Mouse (Mus musculus) CD4-positive helper T cell, adult 2 months (primary cell): Measurements from ENCODE around the gene Afg3l1.
A peak's percentile ranks its signal among the peaks of the same experiment; 100 is the strongest.
"Not testable (repeated sequence)": the region's sequence is repeated elsewhere in the genome, so short reads cannot be mapped to it uniquely, and the experiment has no call there.

Experiments used
- DNase-seq: peaks from one replicate; pipeline ENCODE4 v3.0.0-alpha.2; 2012; ENCODE audit warnings: low read depth, missing footprints, low spot score

The Afg3l1 gene

DNA sequence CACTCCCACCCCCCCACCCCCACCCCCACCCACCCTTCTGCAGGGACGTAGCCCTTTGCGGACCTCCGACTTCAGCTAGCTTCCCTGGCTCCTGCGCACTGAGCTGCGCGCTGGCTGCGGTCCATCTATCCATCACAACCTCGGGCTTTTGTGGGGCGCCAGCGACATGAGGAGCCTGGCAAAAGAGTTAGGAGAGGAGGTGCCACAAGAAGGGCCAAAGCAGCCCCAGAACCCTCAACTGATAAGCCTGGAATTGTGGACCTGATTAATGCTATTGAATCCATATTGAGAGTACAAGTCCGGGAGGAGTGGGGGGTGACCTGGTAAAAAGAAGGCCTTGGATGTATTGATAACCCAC, 37.8 kb downstream of the Afg3l1 start:
- no peak for DNase-seq

DNA sequence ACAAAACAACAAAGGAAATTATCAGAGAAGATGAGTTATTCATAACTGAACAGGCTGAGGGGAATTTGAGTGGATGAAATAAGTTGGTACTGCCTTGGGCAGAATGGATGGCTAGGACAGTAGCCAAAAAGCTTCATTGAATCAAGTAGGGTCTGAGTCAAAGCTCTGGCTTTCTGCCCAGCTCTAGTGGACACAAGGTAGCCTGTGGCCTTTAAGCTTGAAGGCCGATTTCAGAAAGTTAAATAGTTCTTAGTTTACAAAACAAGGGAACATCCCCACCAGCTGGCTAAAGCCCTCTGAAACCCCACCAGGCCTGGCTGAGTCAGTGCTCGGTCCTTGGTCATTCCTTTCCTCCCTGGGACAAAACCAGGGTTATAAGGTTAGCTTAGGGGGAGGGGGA, 38.9 kb downstream of the Afg3l1 start:
- DNase-seq: no peak

DNA sequence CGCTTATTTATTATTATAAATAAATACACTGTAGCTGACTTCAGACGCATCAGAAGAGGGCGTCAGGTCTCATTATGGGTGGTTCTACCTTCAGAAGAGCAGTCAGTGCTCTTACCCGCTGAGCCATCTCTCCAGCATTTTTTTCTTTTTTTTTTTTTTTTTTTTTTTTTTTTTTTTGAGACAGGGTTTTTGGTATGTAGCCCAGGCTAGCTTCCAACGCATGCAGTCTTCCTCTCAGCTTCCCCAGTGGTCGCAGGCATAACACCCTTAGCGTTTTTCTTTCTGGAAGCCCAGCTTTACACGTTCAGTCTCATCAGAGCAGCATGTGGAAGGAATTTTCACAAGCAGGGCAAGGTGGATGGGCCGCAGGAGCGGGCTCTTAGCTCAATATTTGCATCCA, 40.5 kb downstream of the Afg3l1 start:
- no peak for DNase-seq

DNA sequence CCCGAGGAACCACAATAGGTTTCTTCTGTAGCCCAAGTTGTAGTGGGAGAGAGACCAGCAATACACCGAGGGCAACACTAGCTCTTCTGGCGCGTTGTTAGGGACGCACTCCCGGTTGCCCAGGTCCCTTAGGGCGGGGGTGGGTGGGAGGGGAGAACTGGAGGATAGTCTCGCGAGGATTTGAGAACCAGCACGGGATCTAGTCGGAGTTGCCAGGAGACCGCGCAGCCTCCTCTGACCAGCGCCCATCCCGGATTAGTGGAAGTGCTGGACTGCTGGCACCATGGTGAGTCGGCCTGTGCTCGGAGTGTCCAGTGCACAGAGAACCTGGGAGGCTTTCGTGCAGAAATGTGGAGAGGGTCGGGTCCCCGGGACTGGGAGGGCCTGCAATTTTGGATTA, 41.0 kb downstream of the Afg3l1 start, which contains the start of gene Gas8:
Gas8 (plus strand) TSS at position 168 of the 400 bp plus-strand sequence.
- DNase-seq: peak; percentile 88

DNA sequence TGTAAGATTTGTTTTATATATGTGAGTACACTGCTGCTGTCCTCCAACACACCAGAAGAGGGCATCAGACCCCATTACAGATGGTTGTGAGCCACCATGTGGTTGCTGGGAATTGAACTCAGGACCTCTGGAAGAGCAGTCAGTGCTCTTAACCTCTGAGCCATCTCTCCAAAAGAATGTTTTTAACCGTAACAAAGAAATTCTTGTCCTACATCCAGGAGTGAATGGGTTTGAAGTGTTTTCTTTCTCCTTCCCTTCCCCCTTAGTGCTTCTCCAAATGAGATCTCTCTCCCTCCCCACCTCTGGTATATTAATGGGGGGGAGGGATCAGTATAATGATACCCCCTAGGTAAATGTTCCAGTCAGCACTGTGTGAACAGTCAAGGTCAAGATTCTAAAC, 42.3 kb downstream of the Afg3l1 start:
- DNase-seq: not testable (repeated sequence)

DNA sequence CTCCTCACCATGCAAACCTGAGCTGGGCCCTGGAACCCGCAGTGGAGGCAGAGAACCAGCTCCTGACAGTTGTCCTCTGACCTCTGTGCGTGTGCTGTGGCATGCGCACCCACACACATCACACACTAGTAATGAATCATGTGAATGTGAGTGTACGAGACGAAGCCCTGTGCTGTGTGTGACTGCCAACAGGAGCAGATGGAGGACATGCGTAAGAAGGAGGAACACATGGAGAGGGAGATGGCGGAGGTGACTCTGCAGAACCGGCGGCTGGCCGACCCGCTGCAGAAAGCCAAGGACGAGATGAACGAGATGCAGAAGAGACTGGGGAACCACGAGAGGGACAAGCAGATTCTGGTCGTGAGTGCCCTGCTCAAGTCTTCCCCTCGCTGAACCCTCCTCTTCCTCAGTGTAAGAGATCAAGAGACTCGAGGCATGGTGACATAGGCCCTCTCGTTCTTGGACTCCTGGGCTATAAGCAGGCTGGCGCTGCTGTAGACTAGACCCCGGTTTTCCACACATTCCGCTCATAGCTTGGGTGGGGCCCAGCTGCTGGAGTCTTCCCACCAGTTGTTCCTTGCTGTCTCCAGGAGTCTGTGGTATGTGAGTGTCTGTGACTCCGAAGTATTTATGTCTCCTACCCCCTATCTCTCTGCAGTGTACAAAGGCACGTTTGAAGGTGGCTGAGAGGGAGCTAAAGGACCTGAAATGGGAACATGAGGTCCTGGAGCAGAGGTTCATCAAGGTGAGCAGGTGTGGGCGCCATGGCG, 50.2 kb downstream of the Afg3l1 start:
- no peak for DNase-seq

DNA sequence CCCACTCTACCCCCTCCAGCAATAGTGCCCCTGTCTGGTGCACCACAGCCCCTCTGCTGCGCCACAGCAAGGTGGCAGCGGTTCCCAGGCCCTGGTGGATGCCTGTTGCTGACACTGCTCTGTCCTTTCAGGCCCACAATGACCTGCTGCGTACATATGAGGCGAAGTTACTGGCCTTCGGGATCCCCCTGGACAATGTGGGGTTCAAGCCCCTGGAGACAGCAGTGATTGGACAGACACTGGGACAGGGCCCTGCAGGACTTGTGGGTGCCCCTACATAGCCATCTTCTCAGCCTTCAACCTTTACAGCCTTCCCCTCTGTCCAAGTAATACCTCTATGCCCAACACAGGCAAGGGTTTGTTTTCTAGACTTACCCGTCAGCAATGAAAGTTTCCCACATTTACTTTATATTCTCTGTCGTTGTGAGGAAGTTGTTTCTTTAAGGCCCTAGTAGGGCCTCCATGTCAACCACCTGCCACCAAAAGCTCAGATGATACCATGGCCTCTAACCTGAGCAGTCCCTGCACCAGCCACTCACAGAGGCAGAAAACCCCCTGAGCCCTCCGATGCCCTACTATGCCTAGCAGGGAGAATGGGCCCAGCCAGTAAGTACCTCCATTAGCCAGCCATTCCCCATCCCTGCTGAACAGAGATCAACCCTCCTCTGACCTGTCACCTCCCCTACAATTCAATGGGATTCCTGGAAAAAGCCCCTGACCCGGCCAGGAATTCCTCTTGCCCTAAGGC, 58.7 kb downstream of the Afg3l1 start:
- no peak for DNase-seq

DNA sequence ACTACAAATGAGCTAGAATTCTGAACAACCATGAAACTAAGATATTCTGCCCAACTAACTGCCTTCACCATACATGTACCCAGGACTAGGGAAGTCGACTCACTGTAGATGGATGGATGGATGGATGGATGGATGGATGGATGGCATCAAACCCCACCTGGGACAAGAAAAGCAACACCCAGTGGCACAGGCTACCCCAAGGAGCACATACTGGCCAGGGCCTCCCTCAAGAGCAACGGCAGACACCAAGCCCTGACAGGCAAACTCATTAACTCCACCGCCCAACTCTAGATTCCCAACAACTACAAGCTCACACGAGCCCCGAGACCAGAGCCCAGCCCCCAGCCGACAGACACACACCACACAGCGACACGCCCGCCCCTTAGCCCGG, 59.3 kb downstream of the Afg3l1 start:
- no peak for DNase-seq

DNA sequence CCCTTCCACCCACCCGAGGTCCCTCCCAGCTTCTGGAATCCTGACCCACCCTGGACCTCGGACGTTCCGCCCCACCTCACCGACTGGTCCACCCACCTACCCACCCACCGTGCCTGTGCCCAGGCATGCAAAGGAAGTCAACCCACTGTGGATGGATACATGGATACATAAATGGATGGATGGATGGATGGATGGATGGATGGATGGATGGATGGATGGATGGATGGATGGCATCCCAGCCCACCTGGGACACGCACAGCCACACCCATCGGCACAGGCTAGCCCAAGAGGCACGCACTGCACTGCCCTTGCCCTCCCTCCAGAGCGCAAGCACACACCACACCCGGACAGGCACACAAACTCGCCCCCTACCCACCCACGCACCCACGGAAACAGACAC, 59.9 kb downstream of the Afg3l1 start:
- DNase-seq: not testable (repeated sequence)
